Mouse (Mus musculus) embryo, embryonic 11.5 days (tissue): Measurements from ENCODE around the gene Oser1.
"Not testable (repeated sequence)": the region's sequence is repeated elsewhere in the genome, so short reads cannot be mapped to it uniquely, and the experiment has no call there.

Experiments
- DNase-seq: peaks from one replicate; pipeline ENCODE4 v3.0.0-alpha.2; 2012; ENCODE audit warnings: low read depth, low spot score

Gene Oser1

GRCm38 (mm10) chr2:163444017-163444416, 19.5 kb upstream of the Oser1 start:
- no peak for DNase-seq

- DNase-seq, result no peak
These were observed 19.0 kb upstream of the Oser1 start for GRCm38 (mm10) chr2:163443543-163443942.

GRCm38 (mm10) chr2:163439488-163439887, 15.0 kb upstream of the Oser1 start:
- DNase-seq, result no peak

DNA sequence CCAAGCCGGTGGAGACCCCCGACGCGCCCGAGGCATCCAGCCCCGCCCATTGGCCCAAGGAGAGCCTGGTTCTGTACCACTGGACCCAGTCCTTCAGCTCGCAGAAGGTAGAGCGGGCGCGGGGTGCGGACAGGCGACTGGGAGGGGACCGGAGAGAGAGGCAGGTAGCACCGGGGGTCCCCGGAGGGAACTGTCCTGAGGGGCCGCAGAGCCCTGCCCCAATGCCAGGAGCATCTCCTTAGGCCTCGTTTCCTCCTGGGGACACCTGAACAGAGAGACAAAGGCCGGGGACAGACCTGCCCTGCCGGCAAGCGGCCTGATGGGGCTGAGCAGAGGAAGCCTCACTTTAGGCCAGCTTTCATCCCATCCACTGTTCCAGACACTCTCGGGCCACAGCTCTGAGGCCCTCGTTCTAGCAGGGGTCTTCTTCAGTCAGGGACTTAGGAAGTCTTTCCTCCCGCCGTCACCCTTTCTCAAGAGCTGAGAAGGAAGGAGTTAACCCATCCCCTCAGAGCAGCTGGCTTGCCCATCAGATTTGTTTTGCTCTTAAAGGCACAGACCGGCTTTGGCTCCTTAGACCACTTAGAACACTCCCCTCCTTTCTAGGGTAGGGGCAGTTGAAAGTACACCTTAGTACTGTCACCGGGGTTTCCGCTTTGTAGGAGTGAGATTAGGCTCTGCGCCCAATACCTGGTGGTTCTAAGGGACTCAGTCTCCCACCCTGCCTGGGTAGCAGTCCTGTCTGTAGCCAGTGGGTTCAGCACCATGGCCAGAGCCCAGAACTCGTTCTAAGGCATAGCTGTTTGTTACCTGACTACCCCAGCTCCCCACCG, 14.3 kb upstream of the Oser1 start:
- peak; percentile 56 for DNase-seq

- DNase-seq, result peak; percentile 16
These were observed 13.7 kb upstream of the Oser1 start, which contains the start of gene Gdap1l1 for GRCm38 (mm10) chr2:163438246-163438618. TSS of gene Gdap1l1 (plus strand) at chr2:163438476.

- DNase-seq, result no peak
These were observed 13.3 kb upstream of the Oser1 start for GRCm38 (mm10) chr2:163437800-163438199.

DNA sequence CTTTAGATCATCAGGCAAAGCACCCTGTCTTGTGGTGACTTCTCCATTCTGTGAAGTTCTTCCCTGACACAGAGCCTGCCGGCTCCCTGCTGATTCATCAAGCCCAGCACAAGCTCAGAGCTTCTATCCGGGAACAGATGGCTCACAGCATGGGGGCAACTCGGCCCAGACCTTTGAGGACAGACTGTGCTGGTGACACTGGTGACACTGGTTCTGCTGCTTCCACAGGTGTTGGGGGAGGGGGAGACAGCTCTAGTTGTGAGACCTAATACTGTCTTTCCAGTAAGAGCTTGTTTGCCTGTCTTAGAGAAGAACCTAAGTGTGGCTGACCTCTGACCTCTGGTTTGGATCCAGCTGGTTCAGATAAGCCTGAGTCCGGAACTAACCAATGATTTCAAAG, 9.5 kb upstream of the Oser1 start:
- DNase-seq, result no peak

DNA sequence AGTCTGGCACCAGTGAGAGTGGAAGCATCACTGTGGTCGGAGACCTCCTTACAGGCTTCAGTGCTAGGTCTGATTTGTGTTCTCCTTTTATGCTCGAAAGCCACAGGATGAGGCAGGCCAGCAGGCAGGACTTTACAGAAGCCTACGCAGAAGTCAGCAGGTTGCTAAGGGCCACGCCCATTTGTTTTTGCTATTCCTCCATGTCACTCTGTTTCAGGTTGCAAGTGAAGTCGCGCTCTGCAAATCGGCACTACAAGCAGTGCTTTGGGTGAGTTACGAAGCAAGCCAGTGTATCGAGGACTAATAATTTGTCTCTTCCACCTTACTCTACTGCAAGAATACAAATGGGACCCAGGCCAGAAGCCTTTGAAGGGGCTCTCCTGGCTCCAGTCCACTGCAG, 6.8 kb upstream of the Oser1 start:
- DNase-seq, result no peak

DNA sequence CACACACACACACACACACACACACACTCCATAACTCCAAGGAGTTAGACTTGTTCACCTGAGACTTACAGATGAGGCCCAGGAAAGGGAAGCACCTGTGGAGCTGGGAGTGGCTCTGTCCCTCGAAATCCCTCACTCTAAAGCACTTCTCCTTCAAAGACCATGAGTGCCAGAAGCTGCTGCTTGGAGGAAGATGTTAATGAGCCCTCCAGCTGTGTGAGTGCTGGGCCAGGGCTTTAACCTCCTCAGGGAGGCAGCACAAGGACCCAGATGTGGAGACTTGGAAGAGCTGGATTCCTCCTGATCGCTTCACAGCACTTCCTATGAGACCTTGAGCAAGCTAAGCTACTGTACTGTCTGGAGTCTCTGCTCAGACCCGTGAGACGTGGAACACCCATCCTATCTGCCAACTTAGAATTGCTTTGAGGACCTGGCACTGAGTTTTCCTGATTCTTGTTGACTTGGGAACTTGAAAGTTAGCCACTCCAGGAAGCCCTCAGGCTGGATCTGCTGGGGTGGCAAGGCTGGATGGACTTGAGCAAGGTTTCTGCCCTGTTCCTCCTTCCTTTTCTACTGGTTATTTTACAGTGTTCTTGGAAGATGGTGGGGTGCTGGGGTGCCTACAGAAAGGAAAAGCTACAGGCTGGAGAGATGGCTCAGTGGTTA, 4.0 kb upstream of the Oser1 start:
- DNase-seq, result no peak

DNA sequence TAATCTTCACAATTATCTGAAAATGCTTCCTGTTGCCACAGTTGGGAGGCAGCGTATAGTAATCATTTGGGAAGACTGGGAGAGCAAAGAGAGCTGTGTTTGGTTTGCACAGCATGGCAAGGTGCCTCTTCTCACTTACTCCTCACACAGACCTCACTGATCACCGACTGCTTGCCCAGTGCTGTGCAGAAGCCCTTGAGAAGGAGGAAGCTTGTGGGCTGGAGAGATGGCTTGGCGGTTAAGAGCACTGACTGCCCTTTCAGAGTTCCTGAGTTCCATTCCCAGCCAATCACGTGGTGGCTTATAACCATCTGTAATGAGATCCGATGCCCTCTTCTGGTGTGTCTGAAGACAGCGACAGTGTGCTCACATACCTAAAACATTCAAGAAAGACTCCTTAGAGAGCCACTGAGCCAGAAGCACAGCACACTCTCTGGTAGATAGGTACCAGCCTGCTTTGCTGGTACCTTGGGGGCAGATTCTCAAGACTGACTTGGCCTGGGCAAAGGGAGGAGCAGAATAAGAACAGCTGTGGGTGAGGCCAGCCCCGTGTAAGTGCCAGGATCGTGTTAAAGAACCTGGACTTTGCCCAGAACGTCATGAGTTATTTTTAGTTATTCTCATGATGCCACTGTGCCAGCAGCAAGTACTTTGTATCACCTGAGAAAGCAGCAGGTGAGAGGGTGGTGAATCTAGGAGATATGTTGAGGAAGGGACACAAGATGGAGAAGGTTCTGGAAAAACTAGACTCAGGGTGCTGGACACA, 1.4 kb downstream of the Oser1 start:
- no peak for DNase-seq

DNA sequence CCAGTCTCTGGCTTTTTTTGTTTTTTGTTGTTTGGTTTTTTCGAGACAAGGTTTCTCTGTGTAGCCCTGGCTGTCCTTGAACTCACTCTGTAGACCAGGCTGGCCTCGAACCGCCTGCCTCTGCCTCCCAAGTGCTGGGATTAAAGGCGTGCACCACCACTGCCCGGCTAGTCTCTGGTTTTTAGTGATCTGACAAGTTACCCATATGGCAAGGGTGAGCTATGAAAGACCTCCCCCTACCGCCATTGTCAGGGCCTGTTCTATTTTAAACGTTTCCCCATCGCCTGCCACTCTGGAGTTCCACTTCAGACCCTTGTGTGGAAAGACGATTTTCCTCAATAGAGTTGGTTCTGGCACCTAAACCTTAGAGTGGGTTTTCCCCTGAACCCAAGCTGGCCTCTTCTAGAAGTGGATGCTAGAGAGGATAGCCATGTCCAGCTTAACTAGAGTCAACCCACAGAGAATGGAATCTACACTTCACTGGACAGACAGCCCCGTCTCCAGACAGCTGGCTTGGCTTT, 4.1 kb downstream of the Oser1 start:
- DNase-seq, result no peak

DNA sequence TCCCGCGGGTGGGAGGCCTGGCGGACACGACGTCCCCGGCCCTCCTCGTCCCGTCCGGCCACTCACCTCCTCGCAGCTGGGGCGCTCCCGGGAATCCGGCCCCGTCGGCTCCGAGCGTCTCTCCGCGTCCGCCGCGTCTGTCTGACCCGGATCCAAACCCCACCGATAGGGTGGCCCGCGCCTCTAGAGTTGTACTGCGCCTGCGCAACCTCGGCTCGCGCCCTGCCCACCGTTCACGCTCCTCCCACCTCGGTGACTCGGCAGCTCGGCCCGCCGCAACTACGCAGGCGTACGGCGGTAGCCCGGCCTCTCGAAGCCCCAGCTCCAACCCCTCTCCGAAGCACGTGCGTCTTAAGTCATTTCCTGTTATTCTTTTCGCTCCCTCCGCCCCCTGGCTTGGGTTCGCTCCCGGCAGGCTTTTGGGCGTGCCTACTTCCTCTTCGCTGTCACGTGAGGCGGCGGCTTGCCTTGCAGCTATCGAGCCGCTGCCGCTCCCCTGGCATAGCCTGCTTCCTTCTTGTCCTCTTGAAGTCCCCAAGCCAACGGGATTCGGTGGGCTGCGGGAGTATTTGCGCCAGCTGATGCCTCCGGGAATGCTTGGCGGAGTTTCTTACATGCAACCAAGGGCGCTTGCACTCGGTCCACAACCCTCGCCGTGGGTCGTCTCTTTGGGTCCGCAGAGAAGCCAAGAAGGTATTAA, 5.0 kb downstream of the Oser1 start:
- DNase-seq, result peak; percentile 97

DNA sequence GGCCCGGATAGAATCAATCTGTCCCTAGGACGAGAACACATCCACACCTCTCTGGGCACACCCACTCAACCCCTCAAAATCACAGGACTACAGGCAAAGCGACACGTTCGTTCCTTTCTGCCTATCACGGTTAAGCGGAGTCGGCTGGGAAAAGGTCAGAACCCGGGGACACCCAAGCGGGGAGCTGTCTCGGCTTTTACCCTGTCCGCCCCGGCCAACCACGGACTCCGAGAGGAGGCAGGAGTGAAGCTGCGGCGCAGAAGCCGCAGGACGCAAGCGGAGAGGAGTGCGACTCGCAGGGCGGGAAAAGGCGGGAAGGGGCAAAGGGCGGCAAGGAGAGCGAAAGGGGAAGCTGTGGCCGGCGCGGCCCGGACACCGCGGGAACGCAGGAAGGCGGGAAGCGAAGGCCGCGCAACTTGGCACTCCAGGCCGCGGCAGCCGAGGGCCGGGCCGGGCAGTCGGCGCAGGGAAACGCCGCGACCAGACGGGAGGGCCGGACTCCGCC, 5.6 kb downstream of the Oser1 start:
- DNase-seq, result no peak

- no peak for DNase-seq
These were observed 6.7 kb downstream of the Oser1 start for GRCm38 (mm10) chr2:163417830-163418229.

DNA sequence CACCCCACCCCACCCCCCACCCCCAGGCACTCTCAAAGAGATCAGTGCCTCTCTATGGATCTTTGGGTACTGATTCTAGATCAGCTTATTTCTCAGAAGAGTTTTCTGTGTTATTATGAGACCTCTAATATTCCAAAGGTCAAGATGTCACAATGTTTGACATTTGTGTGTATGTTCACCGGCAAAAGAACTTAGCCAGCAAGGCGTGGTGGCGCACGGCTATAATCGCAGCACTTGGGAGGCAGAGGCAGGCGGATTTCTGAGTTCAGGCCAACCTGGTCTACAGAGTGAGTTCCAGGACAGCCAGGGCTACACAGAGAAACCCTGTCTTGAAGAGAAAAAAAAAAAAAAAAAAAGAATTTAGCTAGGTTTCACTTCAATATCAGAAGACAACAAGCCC, 7.5 kb downstream of the Oser1 start:
- no peak for DNase-seq

GRCm38 (mm10) chr2:163412846-163413590, 11.5 kb downstream of the Oser1 start:
- DNase-seq, result no peak

DNA sequence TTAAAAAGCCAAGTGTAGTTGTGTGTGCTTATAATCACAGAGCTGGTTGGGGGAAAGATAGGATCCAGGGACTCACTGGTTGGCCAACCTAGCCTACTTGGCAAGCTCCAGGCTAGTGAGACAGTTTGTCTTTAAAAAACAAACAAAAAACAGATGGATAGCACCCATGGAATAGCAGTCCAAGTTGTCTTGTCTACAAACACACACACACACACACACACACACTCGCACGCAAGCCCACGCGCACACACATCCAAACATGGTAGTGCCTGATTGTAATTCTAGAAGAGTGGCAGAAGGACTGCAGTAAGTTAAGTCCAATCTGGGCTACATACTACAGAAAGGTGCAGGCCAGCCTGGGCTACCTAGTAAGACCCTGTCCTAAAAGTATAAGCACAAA, 12.1 kb downstream of the Oser1 start:
- DNase-seq, result no peak

- DNase-seq, result no peak
These were observed 12.7 kb downstream of the Oser1 start for GRCm38 (mm10) chr2:163411840-163412239.

DNA sequence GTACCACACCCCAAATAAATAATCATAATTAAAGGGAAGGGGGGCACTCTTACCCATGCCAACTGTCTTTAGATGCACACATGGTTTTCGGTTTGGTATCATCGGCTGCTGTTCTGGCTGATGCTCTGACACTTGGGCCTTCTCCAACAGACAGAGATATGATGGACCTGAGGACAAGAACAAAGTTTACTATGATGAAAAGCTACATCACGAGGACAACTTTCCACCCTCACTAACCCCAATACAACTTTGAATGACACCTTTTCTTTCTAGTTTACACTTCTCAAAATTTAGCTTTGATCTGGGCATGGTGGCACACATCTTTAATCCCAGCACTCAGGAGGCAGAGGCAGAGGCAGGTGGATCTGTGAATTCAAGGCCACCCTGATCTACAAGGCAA, 13.2 kb downstream of the Oser1 start:
- not testable (repeated sequence) for DNase-seq

DNA sequence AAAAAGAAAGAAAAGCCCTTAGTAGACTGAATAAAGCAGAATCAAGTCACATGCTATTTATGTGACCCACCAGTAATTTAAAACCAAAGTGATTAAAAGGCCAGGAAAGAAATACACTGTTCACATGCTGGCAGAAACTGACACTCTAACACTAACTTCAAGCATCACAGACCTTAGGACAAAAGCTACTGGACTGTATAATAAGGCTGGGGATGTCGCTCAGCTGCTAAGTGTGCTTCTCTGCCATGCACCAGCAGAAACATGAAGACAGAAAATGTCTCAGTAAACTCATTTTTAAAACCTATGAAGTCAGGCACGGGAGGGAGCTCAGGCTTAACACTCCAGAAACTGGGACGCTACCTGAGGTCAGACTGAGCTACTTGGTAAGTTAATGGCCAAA, 14.3 kb downstream of the Oser1 start:
- DNase-seq, result no peak
